Mouse (Mus musculus) C2C12 (cell line): Measurements from ENCODE around the gene Gm10272. TPM values are rescaled to one million over a fixed set of nuclear protein-coding genes. Genes with fewer than 3 reads are reported as not detected.

ENCODE experiments used
- H3K27me3 ChIP-seq: one replicate; pipeline ENCODE4 v1.6.1; 2011; ENCODE audit not compliant: control insufficient read depth, insufficient read depth, insufficient read length
- H3K36me3 ChIP-seq: one replicate; pipeline ENCODE4 v1.6.1; 2011; ENCODE audit not compliant: control insufficient read depth, insufficient read depth
- H3K4me3 ChIP-seq: one replicate; pipeline ENCODE4 v1.5.1; 2011; ENCODE audit warnings: mild to moderate bottlenecking, control low read depth; ENCODE audit not compliant: poor library complexity, insufficient read depth, severe bottlenecking
- H3K79me2 ChIP-seq: one replicate; pipeline ENCODE4 v1.6.1; 2011; ENCODE audit not compliant: control insufficient read depth, insufficient read depth
- H3K79me3 ChIP-seq: one replicate; pipeline ENCODE4 v1.6.1; 2011; ENCODE audit warnings: low read depth, control low read depth
- H3ac ChIP-seq: one replicate; pipeline ENCODE3; 2011; ENCODE audit warnings: low read depth; ENCODE audit not compliant: control insufficient read depth, insufficient read length
- CEBPB ChIP-seq: IDR thresholded peaks from one replicate; pipeline ENCODE4 v1.6.1; 2011; ENCODE audit warnings: low read depth, mild to moderate bottlenecking, control low read depth, moderate library complexity
- CTCF ChIP-seq: IDR thresholded peaks from one replicate; pipeline ENCODE4 v1.5.1; 2011; ENCODE audit not compliant: control insufficient read depth, insufficient read depth, insufficient read length
- FOSL1 ChIP-seq: IDR thresholded peaks from one replicate; pipeline ENCODE4 v1.8.0; 2011; ENCODE audit warnings: mild to moderate bottlenecking, low read length; ENCODE audit not compliant: poor library complexity, insufficient read depth, severe bottlenecking
- MAX ChIP-seq: IDR thresholded peaks from one replicate; pipeline ENCODE4 v1.6.1; 2011; ENCODE audit warnings: mild to moderate bottlenecking, control low read depth
- MYOD1 ChIP-seq: IDR thresholded peaks from one replicate; pipeline ENCODE4 v1.6.1; 2011; ENCODE audit warnings: low read depth; ENCODE audit not compliant: control insufficient read depth, insufficient read length
- MYOG ChIP-seq: IDR thresholded peaks from one replicate; pipeline ENCODE4 v1.6.1; 2011; ENCODE audit not compliant: control insufficient read depth, insufficient read length; ENCODE audit errors: extremely low read depth
- USF1 ChIP-seq: IDR thresholded peaks from one replicate; pipeline ENCODE4 v1.6.1; 2011; ENCODE audit warnings: low read depth, mild to moderate bottlenecking, control low read depth, moderate library complexity
- polyA plus RNA-seq: library from polyadenylated mRNA; unstranded; fragments of >200 nt; fragmentation: generic; extraction: Trizol; gene quantifications from one replicate; pipeline ENCODE4 v1.2.1, GENCODE M21; 2012; ENCODE audit warnings: missing spikeins

The Gm10272 gene
- polyA plus RNA-seq, 1 experiment = not detected

DNA sequence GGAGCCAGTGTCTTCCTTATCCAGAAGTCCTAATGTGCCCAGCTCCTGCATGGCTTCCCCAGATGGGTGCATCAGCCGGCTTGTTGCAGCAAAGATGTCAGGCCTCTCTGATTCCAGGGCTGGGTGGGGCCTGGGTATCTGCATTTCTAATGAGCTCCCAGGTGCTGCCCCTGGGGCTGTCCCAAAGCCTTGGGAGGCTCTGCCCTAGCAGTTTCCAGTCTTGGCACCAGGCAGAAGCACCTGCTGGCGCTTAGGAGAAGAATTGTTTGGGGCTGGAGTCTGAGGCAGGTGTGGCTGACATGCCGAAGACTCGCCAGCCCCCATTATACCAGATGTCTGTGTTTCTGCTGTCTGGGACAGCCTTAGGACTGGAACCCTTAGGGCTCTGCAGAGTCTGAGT lies 35.7 kb upstream of the Gm10272 start:
- no peaks in the 10 kb centered on the region for H3K79me3 ChIP-seq

DNA sequence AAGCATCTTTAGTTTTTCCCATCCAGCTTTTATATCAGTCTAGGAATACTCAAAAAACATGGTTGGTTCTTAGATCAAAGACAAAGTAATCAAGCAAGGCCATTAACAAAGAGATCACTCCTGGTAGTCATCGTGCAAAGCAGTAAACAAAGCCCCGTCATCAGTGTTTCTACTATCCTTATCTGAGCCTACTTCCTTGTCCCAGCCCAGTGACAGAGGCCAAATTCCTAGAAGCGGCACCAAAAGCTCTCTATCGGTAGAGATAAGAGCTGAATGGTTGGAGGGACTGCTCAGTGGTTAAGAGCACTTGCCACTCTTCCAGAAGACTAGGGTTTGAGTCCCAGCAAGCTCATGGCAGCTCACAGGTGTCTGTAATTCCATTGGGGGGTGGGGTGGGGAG lies 34.9 kb upstream of the Gm10272 start:
- TF ChIP-seq USF1 = no peak
- no peak for TF ChIP-seq MAX
- no peak for TF ChIP-seq CEBPB
- no peak for TF ChIP-seq MYOG
- no peak for TF ChIP-seq FOSL1
- TF ChIP-seq CTCF = no peak
- no peak for TF ChIP-seq MYOD1
- Histone ChIP-seq H3K79me2 (no peaks in the 10 kb centered on the region), H3ac (no peak overlapping the region), H3K4me3 (no peak overlapping the region), H3K27me3 (peaks cover 24% of the 10 kb centered on the region), H3K36me3 (no peaks in the 10 kb centered on the region), H3K79me3 (no peaks in the 10 kb centered on the region)

More for the DNA sequence above, 35.7 kb upstream of the Gm10272 start:
- Histone ChIP-seq H3K36me3 (no peaks in the 10 kb centered on the region), H3ac (no peak overlapping the region), H3K79me2 (no peaks in the 10 kb centered on the region), H3K4me3 (no peak overlapping the region), H3K27me3 (peaks cover 20% of the 10 kb centered on the region)
- TF ChIP-seq CEBPB (no peak), MAX (no peak), MYOG (no peak), USF1 (no peak), FOSL1 (no peak)

DNA sequence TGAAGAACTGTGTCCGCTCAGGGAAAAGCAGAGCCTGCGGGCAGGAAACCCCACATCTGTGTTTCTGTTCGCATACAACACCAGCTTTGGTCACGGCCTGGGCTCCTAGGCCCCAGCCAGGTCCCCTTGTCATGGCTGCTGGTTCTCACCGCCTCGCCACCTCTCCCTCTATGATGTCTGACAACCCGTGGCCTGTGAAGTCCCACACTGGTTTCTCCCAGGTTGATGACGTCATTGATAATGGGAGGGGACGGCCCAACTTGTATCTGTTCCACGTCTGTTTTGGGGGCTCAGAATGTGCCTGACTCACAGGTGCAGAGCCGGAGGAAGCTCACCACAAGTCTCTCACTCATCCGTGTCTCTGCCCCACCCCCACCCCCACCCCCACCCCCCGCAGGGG lies 32.7 kb upstream of the Gm10272 start:
- H3K79me3 ChIP-seq = no peaks in the 10 kb centered on the region
- no peak overlapping the region for H3K4me3 ChIP-seq
- no peak overlapping the region for H3ac ChIP-seq

DNA sequence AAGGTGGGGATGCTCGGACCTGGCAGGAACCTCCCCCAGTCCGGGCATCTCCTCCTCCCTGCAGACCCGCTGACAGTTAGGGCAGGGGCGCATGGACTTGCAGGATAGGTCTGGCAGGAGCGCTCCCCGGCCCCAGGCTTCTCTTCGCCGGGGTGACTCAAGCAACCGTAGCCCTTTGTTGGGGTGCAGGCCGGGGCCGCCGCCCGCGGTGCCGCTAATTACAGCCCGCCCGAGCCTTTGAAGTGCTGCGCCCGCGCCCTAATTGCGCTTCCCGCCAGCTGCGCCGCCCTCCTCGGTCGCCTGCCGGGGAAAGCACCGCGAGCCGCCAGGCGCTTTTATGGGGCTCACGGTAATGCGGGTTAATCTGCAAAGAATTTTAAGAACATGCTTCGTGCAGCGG lies 28.9 kb upstream of the Gm10272 start:
- no peaks in the 10 kb centered on the region for H3K36me3 ChIP-seq
- H3K4me3 ChIP-seq = no peak overlapping the region
- H3K79me2 ChIP-seq = no peaks in the 10 kb centered on the region
- H3K27me3 ChIP-seq = peaks cover 49% of the 10 kb centered on the region
- TF ChIP-seq CEBPB (no peak), MYOD1 (no peak)
- H3K79me3 ChIP-seq = no peaks in the 10 kb centered on the region
- no peak overlapping the region for H3ac ChIP-seq

More for the DNA sequence above, 32.7 kb upstream of the Gm10272 start:
- no peaks in the 10 kb centered on the region for H3K79me2 ChIP-seq
- peaks cover 31% of the 10 kb centered on the region for H3K27me3 ChIP-seq
- TF ChIP-seq USF1 = no peak
- TF ChIP-seq MAX = no peak
- TF ChIP-seq MYOG = no peak
- TF ChIP-seq CEBPB = no peak
- TF ChIP-seq CTCF = no peak
- TF ChIP-seq FOSL1 = no peak
- TF ChIP-seq MYOD1 = no peak
- H3K36me3 ChIP-seq = no peaks in the 10 kb centered on the region

DNA sequence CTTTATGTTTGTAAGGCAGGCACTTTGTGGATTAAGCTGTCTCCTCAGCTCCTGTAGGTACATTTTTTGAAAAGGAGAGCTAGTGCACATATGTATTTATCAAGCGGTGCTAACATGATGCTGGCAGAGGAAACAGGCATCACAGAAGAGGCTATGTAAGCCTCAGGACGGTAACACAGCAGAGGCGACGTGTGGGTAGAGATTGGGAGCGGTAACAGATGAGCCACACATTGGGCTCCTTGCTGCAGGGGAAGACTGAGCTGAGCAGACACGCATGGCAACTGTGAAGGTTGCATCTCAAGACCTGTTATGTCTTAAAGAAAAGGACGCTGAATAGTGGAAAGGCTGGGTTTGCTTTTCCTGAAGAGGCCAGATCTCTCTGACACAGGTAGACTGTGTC lies 23.4 kb upstream of the Gm10272 start:
- no peak overlapping the region for H3K4me3 ChIP-seq
- no peaks in the 10 kb centered on the region for H3K79me2 ChIP-seq
- no peaks in the 10 kb centered on the region for H3K79me3 ChIP-seq
- H3K36me3 ChIP-seq = no peaks in the 10 kb centered on the region
- peaks cover 74% of the 10 kb centered on the region for H3K27me3 ChIP-seq
- H3ac ChIP-seq = no peak overlapping the region
- no peak for TF ChIP-seq CEBPB
- TF ChIP-seq USF1 = no peak
- no peak for TF ChIP-seq CTCF
- no peak for TF ChIP-seq MYOG
- TF ChIP-seq MAX = no peak
- no peak for TF ChIP-seq MYOD1
- no peak for TF ChIP-seq FOSL1

DNA sequence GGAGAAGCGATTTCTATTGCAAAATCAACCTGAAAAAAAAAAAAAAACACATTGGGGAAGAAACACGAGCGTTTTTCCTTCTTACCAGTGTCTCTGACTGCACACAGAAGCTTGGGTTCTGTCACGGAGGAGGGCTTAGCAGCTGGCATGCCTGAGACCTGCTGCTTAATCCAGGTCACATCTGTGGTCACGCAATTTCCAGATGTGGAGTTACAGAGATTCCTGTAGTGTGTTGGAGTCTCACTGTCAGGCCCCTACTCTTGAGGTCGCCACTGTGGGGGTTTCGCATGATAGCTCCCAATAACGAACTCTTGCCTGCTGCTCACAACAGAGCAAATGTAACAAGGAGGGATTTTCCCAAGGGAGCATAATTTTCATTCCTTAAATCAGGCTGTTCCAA lies 22.2 kb upstream of the Gm10272 start:
- no peaks in the 10 kb centered on the region for H3K79me2 ChIP-seq
- H3K36me3 ChIP-seq = no peaks in the 10 kb centered on the region
- H3K79me3 ChIP-seq = no peaks in the 10 kb centered on the region
- H3K27me3 ChIP-seq = peaks cover 75% of the 10 kb centered on the region
- no peak for TF ChIP-seq MYOD1
- no peak for TF ChIP-seq USF1
- TF ChIP-seq FOSL1 = no peak
- TF ChIP-seq MYOG = no peak
- TF ChIP-seq CEBPB = no peak
- H3ac ChIP-seq = no peak overlapping the region
- H3K4me3 ChIP-seq = no peak overlapping the region
